Mouse (Mus musculus) hindbrain, embryonic 10.5 days (tissue): ENCODE data around the gene Pigr. TPM values are rescaled to one million over a fixed set of nuclear protein-coding genes. Genes with fewer than 3 reads are reported as not detected.

Experiments used
- polyA plus RNA-seq: library from polyadenylated mRNA; unstranded; fragments of >200 nt; fragmentation: Nextera tagmentation; extraction: Ambion mirVana; gene quantifications from 2 replicates; pipeline ENCODE4 v1.2.1, GENCODE M21; 2016

The Pigr gene
- polyA plus RNA-seq, 1 experiment from 2014 or later: not detected

Other genes starting within 250 kb of the Pigr start
- gene Zp3r, start 197.1 kb upstream of the Pigr start, polyA plus RNA-seq: not detected in 2 replicates
- gene C4bp, start 165.1 kb upstream of the Pigr start, polyA plus RNA-seq: not detected in 2 replicates
- gene Gm29427, start 110.9 kb upstream of the Pigr start, polyA plus RNA-seq: not detected in 2 replicates
- gene Yod1, start 109.4 kb upstream of the Pigr start, polyA plus RNA-seq: 11.4 and 13.3 TPM in 2 replicates
- 5.3 and 6.7 TPM in 2 replicates for gene Pfkfb2, start 97.4 kb upstream of the Pigr start, polyA plus RNA-seq
- 0.51 and 0.73 TPM in 2 replicates for gene AA986860, start 94.7 kb upstream of the Pigr start, polyA plus RNA-seq
- gene Fcamr, start 25.8 kb upstream of the Pigr start, polyA plus RNA-seq: not detected in 2 replicates
- gene Fcmr, start 39.0 kb downstream of the Pigr start, polyA plus RNA-seq: not detected in 2 replicates
- gene Il24, start 60.8 kb downstream of the Pigr start, polyA plus RNA-seq: not detected in 2 replicates
- not detected in 2 replicates for gene Il20, start 84.8 kb downstream of the Pigr start, polyA plus RNA-seq
- not detected in 2 replicates for gene Il19, start 113.4 kb downstream of the Pigr start, polyA plus RNA-seq
- not detected in 2 replicates for gene Il10, start 193.2 kb downstream of the Pigr start, polyA plus RNA-seq